Mouse (Mus musculus) midbrain, embryonic 11.5 days (tissue): ENCODE results near the gene Cdk8. TPM values are rescaled to one million over a fixed set of nuclear protein-coding genes. Genes with fewer than 3 reads are reported as not detected.

Source experiments
- ATAC-seq: fragments of 200-750 bp; cut with Nextera tagmentation; 2 replicates; pipeline ENCODE4 v1.8.0; 2017; ENCODE audit warnings: moderate TSS enrichment, moderate library complexity; ENCODE audit not compliant: low FRiP score
- DNase-seq: peaks from one replicate; pipeline ENCODE4 v3.0.0; 2015; ENCODE audit warnings: low spot score; ENCODE audit errors: missing footprints
- H3K27ac ChIP-seq: fragments of 300-500 bp; sonication (generic); 2 replicates; pipeline ENCODE4 v1.5.1; 2014; ENCODE audit warnings: low read depth, low read length
- H3K27me3 ChIP-seq: fragments of 300-500 bp; sonication (generic); 2 replicates; pipeline ENCODE4 v1.6.1; 2014; ENCODE audit warnings: mild to moderate bottlenecking, low read length, moderate library complexity, mixed read lengths; ENCODE audit not compliant: control insufficient read depth, insufficient read depth
- H3K36me3 ChIP-seq: fragments of 300-500 bp; sonication (generic); 2 replicates; pipeline ENCODE4 v1.6.1; 2014; ENCODE audit warnings: mild to moderate bottlenecking, low read length, moderate library complexity, mixed read lengths; ENCODE audit not compliant: control insufficient read depth, insufficient read depth
- H3K4me1 ChIP-seq: fragments of 300-500 bp; sonication (generic); 2 replicates; pipeline ENCODE4 v1.6.1; 2014; ENCODE audit warnings: low read length; ENCODE audit not compliant: control insufficient read depth, insufficient read depth
- H3K4me2 ChIP-seq: fragments of 300-500 bp; sonication (generic); 2 replicates; pipeline ENCODE4 v1.6.1; 2014; ENCODE audit warnings: mild to moderate bottlenecking, moderate library complexity
- H3K4me3 ChIP-seq: fragments of 300-500 bp; sonication (generic); 2 replicates; pipeline ENCODE4 v1.5.1; 2014; ENCODE audit warnings: low read depth, low read length
- H3K9ac ChIP-seq: fragments of 300-500 bp; sonication (generic); 2 replicates; pipeline ENCODE4 v1.6.1; 2014; ENCODE audit warnings: low read length
- H3K9me3 ChIP-seq: fragments of 300-500 bp; sonication (generic); 2 replicates; pipeline ENCODE4 v1.6.1; 2016; ENCODE audit warnings: low read length; ENCODE audit not compliant: control insufficient read depth
- WGBS: fragments of 180-500 bp; shearing (Covaris S2); extraction: QIAGEN DNeasy Blood & Tissue Kit; methylation state at CpG from one replicate; pipeline ENCODE4 v1.1.7; 2014; 5-methylcytosine and 5-hydroxymethylcytosine counted together
- polyA plus RNA-seq: library from polyadenylated mRNA; unstranded; fragments of >200 nt; fragmentation: Nextera tagmentation; extraction: Ambion mirVana; gene quantifications from 2 replicates; pipeline ENCODE4 v1.2.1, GENCODE M21; 2014

The Cdk8 gene
- polyA plus RNA-seq, 1 experiment from 2014 or later: 39.2 TPM

DNA sequence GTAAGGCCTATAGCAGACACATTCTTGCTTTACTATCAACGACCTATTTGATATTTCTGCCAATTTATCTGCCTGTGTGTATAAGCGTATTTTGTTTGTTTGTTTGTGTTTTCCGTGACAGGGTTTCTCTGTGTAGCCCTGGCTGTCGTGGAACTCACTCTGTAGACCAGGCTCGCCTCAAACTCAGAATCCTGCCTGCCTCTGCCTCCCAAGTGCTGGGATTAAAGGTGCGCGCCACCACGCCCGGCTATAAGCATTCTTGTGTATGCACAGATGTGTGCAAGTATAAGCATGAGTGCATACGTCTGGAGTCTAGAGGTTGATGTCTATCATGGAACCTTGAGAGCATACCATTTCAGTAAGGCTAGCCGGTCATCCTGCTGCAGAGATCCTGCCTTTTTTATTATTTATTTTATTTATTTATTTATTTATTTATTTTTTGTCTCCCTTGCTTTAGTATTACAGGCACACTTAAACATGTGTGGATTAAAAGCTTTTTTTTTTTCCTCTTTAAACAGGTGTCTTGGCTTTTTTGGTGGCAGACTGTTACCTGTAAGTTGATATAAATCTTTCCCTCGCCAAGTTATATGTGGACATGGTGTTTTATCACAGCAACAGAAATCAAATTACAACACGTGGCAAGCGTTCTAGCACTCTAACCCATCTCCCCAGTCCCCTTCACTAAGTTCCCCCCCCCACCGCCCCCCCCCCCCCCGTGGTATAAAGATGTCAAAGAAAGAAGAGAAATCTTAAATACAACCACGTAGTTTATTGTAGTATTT lies 970 bp upstream of the Cdk8 start:
- ATAC-seq: peak; percentile 4; the same call in 1 of the 2 replicates
- H3K36me3 ChIP-seq: no peaks in the 10 kb centered on the region
- WGBS: 59% methylated on average over 17 of the region's 17 CpGs
- peak overlapping the region; percentile 78 for H3K4me3 ChIP-seq
- no peaks in the 10 kb centered on the region for H3K9me3 ChIP-seq
- peak overlapping the region; percentile 45 for H3K4me2 ChIP-seq
- H3K9ac ChIP-seq: peak overlapping the region; percentile 86
- no peaks in the 10 kb centered on the region for H3K27me3 ChIP-seq
- H3K27ac ChIP-seq: no peak overlapping the region
- peaks cover 8% of the 10 kb centered on the region for H3K4me1 ChIP-seq
- no peak for DNase-seq

DNA sequence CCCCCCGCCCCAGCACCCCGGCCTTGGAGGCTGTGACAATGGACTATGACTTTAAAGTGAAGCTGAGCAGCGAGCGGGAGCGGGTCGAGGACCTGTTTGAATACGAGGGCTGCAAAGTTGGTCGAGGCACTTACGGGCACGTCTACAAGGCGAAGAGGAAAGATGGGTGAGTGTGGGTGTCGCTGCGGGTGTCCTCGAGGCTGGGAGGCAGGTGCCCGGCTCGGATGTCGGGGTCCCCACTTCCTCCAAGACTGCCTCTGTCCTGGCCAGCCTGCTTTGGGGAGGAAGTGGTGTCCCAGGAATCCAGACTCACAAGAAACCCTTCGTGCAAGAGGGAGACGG lies 596 bp downstream of the Cdk8 start:
- no peaks in the 10 kb centered on the region for H3K9me3 ChIP-seq
- peak overlapping the region; percentile 78 for H3K4me3 ChIP-seq
- under 1% methylated on average over 19 of the region's 19 CpGs for WGBS
- no peaks in the 10 kb centered on the region for H3K27me3 ChIP-seq
- H3K27ac ChIP-seq: peak overlapping the region; percentile 96; the same call in 1 of the 2 replicates
- H3K36me3 ChIP-seq: no peaks in the 10 kb centered on the region
- peak overlapping the region; percentile 86 for H3K9ac ChIP-seq
- peak; percentile 14 for ATAC-seq
- H3K4me1 ChIP-seq: peaks cover 8% of the 10 kb centered on the region
- peak; percentile 91 for DNase-seq
- peak overlapping the region; percentile 72 for H3K4me2 ChIP-seq

DNA sequence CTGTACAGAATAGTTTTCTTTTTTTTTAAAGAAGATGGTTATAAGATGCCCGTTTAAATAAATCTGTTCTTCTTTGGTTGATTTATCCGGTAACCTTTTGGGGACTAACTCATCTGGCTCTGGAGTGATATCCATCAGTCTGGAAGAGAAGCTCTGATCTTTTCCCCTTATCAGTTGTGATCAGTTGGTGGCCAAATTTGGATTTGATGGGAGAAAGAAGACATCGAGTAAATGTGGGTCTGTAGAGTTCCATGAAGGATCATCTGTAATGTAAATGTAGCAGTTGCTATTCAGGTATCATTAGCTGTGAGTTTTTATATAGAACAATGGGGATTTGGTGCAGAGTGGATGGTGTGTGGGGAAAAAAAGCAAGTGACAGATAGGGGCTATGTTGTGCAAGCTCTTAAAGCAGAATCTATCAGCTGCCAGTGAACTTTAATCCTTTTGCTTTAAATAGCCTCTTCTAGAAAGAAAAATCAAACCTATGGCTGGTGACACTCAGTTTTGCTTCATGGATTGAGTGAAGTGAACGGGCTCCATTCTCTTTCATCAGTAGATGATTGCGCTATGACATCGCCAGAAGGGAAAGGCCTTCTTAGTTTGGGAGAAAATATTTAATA lies 1.1 kb downstream of the Cdk8 start:
- no peak for DNase-seq
- peak overlapping the region; percentile 78 for H3K4me3 ChIP-seq
- H3K27me3 ChIP-seq: no peaks in the 10 kb centered on the region
- H3K4me2 ChIP-seq: peak overlapping the region; percentile 72
- peaks cover 8% of the 10 kb centered on the region for H3K4me1 ChIP-seq
- ATAC-seq: no peak
- H3K36me3 ChIP-seq: no peaks in the 10 kb centered on the region
- 40% methylated on average over 6 of the region's 6 CpGs for WGBS
- H3K27ac ChIP-seq: no peak overlapping the region
- peak overlapping the region; percentile 86 for H3K9ac ChIP-seq
- no peaks in the 10 kb centered on the region for H3K9me3 ChIP-seq

DNA sequence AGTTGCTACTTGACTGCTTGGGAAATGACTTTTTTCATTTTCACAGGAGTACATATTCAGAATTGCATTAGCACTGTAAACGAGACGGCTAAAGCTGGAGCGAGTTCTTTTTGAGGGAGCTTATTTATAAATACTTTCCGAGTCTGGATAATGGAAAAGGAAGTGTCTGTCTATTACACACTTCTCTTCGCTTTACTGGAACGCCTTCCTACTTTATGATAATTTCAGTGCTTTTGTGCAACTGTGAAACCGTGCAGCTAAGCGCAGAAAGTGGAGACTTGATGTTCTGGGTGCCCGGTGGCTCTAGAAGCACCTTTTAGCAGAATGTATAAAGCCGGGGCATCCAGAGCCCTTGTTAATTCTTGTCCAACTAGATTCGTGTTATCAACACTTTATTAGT lies 1.8 kb downstream of the Cdk8 start:
- Histone ChIP-seq H3K27me3 (no peaks in the 10 kb centered on the region), H3K4me2 (peak overlapping the region; percentile 72), H3K4me3 (peak overlapping the region; percentile 78), H3K9me3 (no peaks in the 10 kb centered on the region), H3K4me1 (peaks cover 8% of the 10 kb centered on the region), H3K27ac (no peak overlapping the region), H3K9ac (peak overlapping the region; percentile 43; the same call in 1 of the 2 replicates), H3K36me3 (no peaks in the 10 kb centered on the region)
- WGBS: 80% methylated on average over 11 of the region's 11 CpGs
- DNase-seq: no peak
- ATAC-seq: no peak

DNA sequence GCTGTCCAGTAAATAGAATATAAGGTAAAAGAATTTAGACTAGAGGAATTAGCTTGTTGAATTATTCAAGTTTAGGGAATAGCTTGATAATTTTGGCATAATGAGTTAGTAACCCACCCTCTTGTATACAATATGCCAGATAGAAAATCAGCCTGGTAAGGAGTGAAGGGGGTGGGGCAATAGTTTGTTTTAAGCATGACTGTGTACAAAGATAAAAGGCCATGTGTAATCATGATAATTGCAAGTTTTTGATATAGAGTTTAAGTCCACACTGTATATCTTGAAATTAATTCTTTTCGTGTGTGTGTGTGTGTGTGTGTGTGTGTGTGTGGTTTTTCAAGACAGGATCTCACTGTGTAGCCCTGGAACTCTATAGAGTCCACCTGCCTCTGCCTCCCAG lies 3.3 kb downstream of the Cdk8 start:
- 96% methylated on average over 1 of the region's 1 CpGs for WGBS
- Histone ChIP-seq H3K4me1 (peaks cover 8% of the 10 kb centered on the region), H3K4me2 (no peak overlapping the region), H3K4me3 (no peak overlapping the region), H3K27ac (no peak overlapping the region), H3K36me3 (no peaks in the 10 kb centered on the region), H3K9ac (no peak overlapping the region), H3K9me3 (no peaks in the 10 kb centered on the region), H3K27me3 (no peaks in the 10 kb centered on the region)
- ATAC-seq (no peak), DNase-seq (no peak)

DNA sequence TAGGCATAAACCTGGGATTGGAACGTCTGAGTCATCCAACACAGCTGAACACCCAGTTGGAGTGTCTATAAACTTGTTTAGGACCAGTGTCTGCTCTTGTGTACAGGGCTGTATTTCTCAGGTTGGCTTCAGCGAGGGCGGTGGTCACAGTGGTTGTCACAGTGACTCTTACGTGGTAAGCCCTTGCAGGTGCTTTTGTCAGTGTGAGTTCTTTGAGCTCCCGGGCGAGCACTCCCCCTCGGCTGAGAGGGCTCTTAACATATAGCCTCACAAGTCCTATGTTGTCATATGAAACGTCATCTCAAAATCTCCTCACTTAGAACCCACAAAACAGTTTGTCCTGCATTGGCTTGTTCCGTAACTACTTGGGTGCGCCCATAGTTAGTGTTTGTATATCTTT lies 7.2 kb downstream of the Cdk8 start:
- no peaks in the 10 kb centered on the region for H3K4me1 ChIP-seq
- no peak overlapping the region for H3K4me3 ChIP-seq
- H3K27ac ChIP-seq: no peak overlapping the region
- H3K9me3 ChIP-seq: no peaks in the 10 kb centered on the region
- ATAC-seq: no peak
- WGBS: 85% methylated on average over 10 of the region's 10 CpGs
- no peaks in the 10 kb centered on the region for H3K27me3 ChIP-seq
- H3K9ac ChIP-seq: no peak overlapping the region
- H3K36me3 ChIP-seq: no peaks in the 10 kb centered on the region
- no peak for DNase-seq
- H3K4me2 ChIP-seq: no peak overlapping the region

DNA sequence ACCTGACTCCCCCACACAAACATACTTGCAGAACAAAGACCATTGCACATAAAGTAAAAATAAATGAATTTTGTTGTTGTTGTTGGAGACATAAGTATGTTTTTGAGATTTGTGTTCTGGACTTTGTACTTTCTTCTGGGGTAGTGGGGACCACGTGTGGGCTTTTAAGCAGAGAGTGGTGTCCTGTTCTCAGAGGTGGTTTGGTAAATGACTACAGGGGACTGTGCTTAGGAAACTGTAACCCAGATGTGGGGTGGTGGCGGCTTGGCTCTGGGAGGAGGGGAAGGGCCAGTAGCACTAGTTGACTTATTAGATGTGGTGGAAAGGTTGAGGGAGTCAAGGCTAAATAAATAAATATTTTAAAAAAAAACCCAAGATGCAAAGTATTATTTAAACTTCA lies 9.7 kb downstream of the Cdk8 start:
- ATAC-seq: no peak
- WGBS: 94% methylated on average over 2 of the region's 2 CpGs

DNA sequence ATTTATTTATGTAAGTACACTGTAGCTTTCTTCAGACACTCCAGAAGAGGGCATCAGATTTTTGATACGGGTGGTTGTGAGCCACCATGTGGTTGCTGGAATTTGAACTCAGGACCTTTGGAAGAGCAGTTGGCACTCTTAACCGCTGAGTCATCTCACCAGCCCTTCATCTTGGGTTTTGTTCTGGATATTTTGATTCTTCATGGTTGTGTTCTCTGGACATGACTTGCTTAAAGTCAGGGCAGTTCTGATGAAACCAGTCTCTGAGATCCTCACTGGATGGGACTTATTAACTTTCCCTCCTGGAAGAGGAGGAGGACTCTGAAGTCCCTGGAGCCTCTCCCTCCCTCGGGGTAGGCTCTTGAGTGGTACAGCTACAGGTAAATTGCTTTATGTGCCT lies 10.2 kb downstream of the Cdk8 start:
- no peak overlapping the region for H3K27ac ChIP-seq
- no peak overlapping the region for H3K4me3 ChIP-seq
- H3K4me1 ChIP-seq: no peaks in the 10 kb centered on the region
- H3K27me3 ChIP-seq: no peaks in the 10 kb centered on the region
- ATAC-seq (no peak), DNase-seq (no peak)
- no peak overlapping the region for H3K4me2 ChIP-seq
- no peaks in the 10 kb centered on the region for H3K36me3 ChIP-seq
- 96% methylated on average over 3 of the region's 3 CpGs for WGBS
- no peak overlapping the region for H3K9ac ChIP-seq
- H3K9me3 ChIP-seq: no peaks in the 10 kb centered on the region

More for the DNA sequence above, 9.7 kb downstream of the Cdk8 start:
- Histone ChIP-seq H3K4me2 (no peak overlapping the region), H3K4me3 (no peak overlapping the region), H3K9ac (no peak overlapping the region), H3K27me3 (no peaks in the 10 kb centered on the region), H3K27ac (no peak overlapping the region), H3K4me1 (no peaks in the 10 kb centered on the region), H3K9me3 (no peaks in the 10 kb centered on the region), H3K36me3 (no peaks in the 10 kb centered on the region)
- DNase-seq: no peak

DNA sequence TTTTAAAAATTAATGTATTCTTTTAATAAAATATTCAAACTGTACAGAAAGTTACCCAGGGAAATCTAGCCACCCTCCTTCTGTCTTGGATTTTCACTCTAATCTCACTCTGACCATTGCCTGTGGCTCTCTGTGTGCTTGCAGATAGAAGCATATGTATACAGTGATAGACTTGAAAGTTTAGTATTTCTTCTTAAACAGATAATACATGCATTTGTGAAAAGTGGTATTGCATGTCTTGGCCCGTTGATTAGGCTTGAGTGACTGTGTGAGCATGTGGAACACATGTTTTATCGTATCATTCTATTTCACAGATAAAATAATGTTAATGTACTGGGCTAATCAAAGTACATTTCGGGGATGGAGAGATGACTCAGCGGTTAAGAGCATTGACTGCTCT lies 14.2 kb downstream of the Cdk8 start:
- Histone ChIP-seq H3K9ac (no peak overlapping the region), H3K27me3 (no peaks in the 10 kb centered on the region), H3K4me1 (no peaks in the 10 kb centered on the region; the same call in 1 of the 2 replicates), H3K4me3 (no peak overlapping the region), H3K27ac (no peak overlapping the region), H3K36me3 (no peaks in the 10 kb centered on the region), H3K9me3 (no peaks in the 10 kb centered on the region), H3K4me2 (no peak overlapping the region)
- 96% methylated on average over 4 of the region's 4 CpGs for WGBS
- no peak for DNase-seq
- no peak for ATAC-seq
